Mouse (Mus musculus): ENCODE results near the gene Gm42791. TPM values are rescaled to one million over a fixed set of nuclear protein-coding genes. Genes with fewer than 3 reads are reported as not detected.

Gm42791 gene
- polyA plus RNA-seq, 1 experiment from 2014 or later = 0.78 TPM

GRCm38 (mm10) chr5:148969648-148970047 is 25.3 kb downstream of the Gm42791 start:
- Histone ChIP-seq H3K9me3 (ENCODE audit: low read length) (no peaks in the 10 kb centered on the region), H3K4me1 (ENCODE audit: insufficient read depth, low read depth, low read length) (peaks cover 13% of the 10 kb centered on the region), H3K4me2 (replicated peaks; ENCODE audit: low read depth, low read length) (peak overlapping the region; percentile 30; the same call in 1 of the 2 replicates), H3K27ac (ENCODE audit: low read length) (no peak overlapping the region), H3K36me3 (ENCODE audit: insufficient read depth, low read length) (no peaks in the 10 kb centered on the region), H3K4me3 (ENCODE audit: low read depth, low read length) (no peak overlapping the region), H3K9ac (replicated peaks; ENCODE audit: low read depth) (no peak overlapping the region), H3K27me3 (replicated peaks; ENCODE audit: insufficient read depth, low read length) (no peaks in the 10 kb centered on the region)
- 11% methylated on average over 9 of the region's 9 CpGs for WGBS
- TF ChIP-seq EP300 (IDR thresholded peaks at IDR 0.05) (no peak), CTCF (IDR thresholded peaks at IDR 0.05) (no peak)
- peak; percentile 62 for ATAC-seq
- DNase-seq (ENCODE audit: low spot score) = peak; percentile 70

- Histone ChIP-seq H3K4me3 (ENCODE audit: low read depth, low read length) (no peak overlapping the region), H3K27ac (ENCODE audit: low read length) (no peak overlapping the region), H3K27me3 (replicated peaks; ENCODE audit: insufficient read depth, low read length) (no peaks in the 10 kb centered on the region), H3K4me2 (replicated peaks; ENCODE audit: low read depth, low read length) (no peak overlapping the region), H3K36me3 (ENCODE audit: insufficient read depth, low read length) (no peaks in the 10 kb centered on the region), H3K9ac (replicated peaks; ENCODE audit: low read depth) (no peak overlapping the region), H3K9me3 (ENCODE audit: low read length) (no peaks in the 10 kb centered on the region), H3K4me1 (ENCODE audit: insufficient read depth, low read depth, low read length) (peaks cover 13% of the 10 kb centered on the region)
- DNase-seq (ENCODE audit: low spot score) = no peak
- no peak for ATAC-seq
- TF ChIP-seq EP300 (IDR thresholded peaks at IDR 0.05) (no peak), CTCF (IDR thresholded peaks at IDR 0.05) (no peak)
- WGBS = 36% methylated on average over 7 of the region's 7 CpGs
These were observed 25.9 kb downstream of the Gm42791 start for GRCm38 (mm10) chr5:148968958-148969576.

GRCm38 (mm10) chr5:148968179-148968578 is 26.8 kb downstream of the Gm42791 start:
- no peaks in the 10 kb centered on the region for H3K9me3 ChIP-seq (ENCODE audit: low read length)
- no peak overlapping the region for H3K27ac ChIP-seq (ENCODE audit: low read length)
- no peak overlapping the region for H3K9ac ChIP-seq (replicated peaks; ENCODE audit: low read depth)
- TF ChIP-seq CTCF (IDR thresholded peaks at IDR 0.05) (no peak), EP300 (IDR thresholded peaks at IDR 0.05) (no peak)
- no peak for ATAC-seq
- no peak overlapping the region for H3K4me3 ChIP-seq (ENCODE audit: low read depth, low read length)
- DNase-seq (ENCODE audit: low spot score) = no peak
- no peak overlapping the region for H3K4me2 ChIP-seq (replicated peaks; ENCODE audit: low read depth, low read length)
- H3K27me3 ChIP-seq (replicated peaks; ENCODE audit: insufficient read depth, low read length) = no peaks in the 10 kb centered on the region
- H3K4me1 ChIP-seq (ENCODE audit: insufficient read depth, low read depth, low read length) = peaks cover 13% of the 10 kb centered on the region
- WGBS = 62% methylated on average over 5 of the region's 5 CpGs
- no peaks in the 10 kb centered on the region for H3K36me3 ChIP-seq (ENCODE audit: insufficient read depth, low read length)

- no peak for DNase-seq (ENCODE audit: low spot score)
- ATAC-seq = no peak
- peak overlapping the region; percentile 48 for H3K27ac ChIP-seq (ENCODE audit: low read length)
- no peaks in the 10 kb centered on the region for H3K36me3 ChIP-seq (ENCODE audit: insufficient read depth, low read length)
- no peak overlapping the region for H3K9ac ChIP-seq (replicated peaks; ENCODE audit: low read depth)
- H3K4me2 ChIP-seq (replicated peaks; ENCODE audit: low read depth, low read length) = no peak overlapping the region
- peaks cover 13% of the 10 kb centered on the region for H3K4me1 ChIP-seq (ENCODE audit: insufficient read depth, low read depth, low read length)
- TF ChIP-seq EP300 (IDR thresholded peaks at IDR 0.05) = no peak
- TF ChIP-seq CTCF (IDR thresholded peaks at IDR 0.05) = no peak
- WGBS = 44% methylated on average over 6 of the region's 6 CpGs
- H3K4me3 ChIP-seq (ENCODE audit: low read depth, low read length) = no peak overlapping the region
- no peaks in the 10 kb centered on the region for H3K9me3 ChIP-seq (ENCODE audit: low read length)
- H3K27me3 ChIP-seq (replicated peaks; ENCODE audit: insufficient read depth, low read length) = no peaks in the 10 kb centered on the region
These were observed 28.6 kb downstream of the Gm42791 start for GRCm38 (mm10) chr5:148966395-148966794.

- no peaks in the 10 kb centered on the region for H3K36me3 ChIP-seq (ENCODE audit: insufficient read depth, low read length)
- H3K4me2 ChIP-seq (replicated peaks; ENCODE audit: low read depth, low read length) = 0 out of 2 replicates have a peak overlapping the region, but pooled peaks have one; percentile 8
- peak; percentile 88 for ATAC-seq
- peak overlapping the region; percentile 48 for H3K27ac ChIP-seq (ENCODE audit: low read length)
- H3K9me3 ChIP-seq (ENCODE audit: low read length) = no peaks in the 10 kb centered on the region
- WGBS = 12% methylated on average over 13 of the region's 13 CpGs
- H3K9ac ChIP-seq (replicated peaks; ENCODE audit: low read depth) = no peak overlapping the region
- H3K27me3 ChIP-seq (replicated peaks; ENCODE audit: insufficient read depth, low read length) = no peaks in the 10 kb centered on the region
- DNase-seq (ENCODE audit: low spot score) = peak; percentile 93
- peaks cover 13% of the 10 kb centered on the region for H3K4me1 ChIP-seq (ENCODE audit: insufficient read depth, low read depth, low read length)
- TF ChIP-seq CTCF (IDR thresholded peaks at IDR 0.05) (no peak; the same call in 1 of the 2 replicates), EP300 (IDR thresholded peaks at IDR 0.05) (peak; percentile 46)
- no peak overlapping the region for H3K4me3 ChIP-seq (ENCODE audit: low read depth, low read length)
These were observed 29.1 kb downstream of the Gm42791 start for GRCm38 (mm10) chr5:148965691-148966333.

GRCm38 (mm10) chr5:148965089-148965591 is 29.8 kb downstream of the Gm42791 start:
- H3K4me1 ChIP-seq (ENCODE audit: insufficient read depth, low read depth, low read length) = peaks cover 13% of the 10 kb centered on the region
- WGBS = 26% methylated on average over 15 of the region's 15 CpGs
- H3K27me3 ChIP-seq (replicated peaks; ENCODE audit: insufficient read depth, low read length) = no peaks in the 10 kb centered on the region
- peak overlapping the region; percentile 8; the same call in 1 of the 2 replicates for H3K4me2 ChIP-seq (replicated peaks; ENCODE audit: low read depth, low read length)
- peak overlapping the region; percentile 48 for H3K27ac ChIP-seq (ENCODE audit: low read length)
- no peaks in the 10 kb centered on the region for H3K36me3 ChIP-seq (ENCODE audit: insufficient read depth, low read length)
- H3K9me3 ChIP-seq (ENCODE audit: low read length) = no peaks in the 10 kb centered on the region
- DNase-seq (ENCODE audit: low spot score) (peak; percentile 65), ATAC-seq (peak; percentile 27; the same call in 1 of the 2 replicates)
- no peak overlapping the region for H3K4me3 ChIP-seq (ENCODE audit: low read depth, low read length)
- no peak overlapping the region for H3K9ac ChIP-seq (replicated peaks; ENCODE audit: low read depth)
- TF ChIP-seq CTCF (IDR thresholded peaks at IDR 0.05) (no peak), EP300 (IDR thresholded peaks at IDR 0.05) (no peak)

All from lung, postnatal 0 days (tissue).